7 mouse cellular contexts compared by ENCODE assay signal in the genomic region with DNA sequence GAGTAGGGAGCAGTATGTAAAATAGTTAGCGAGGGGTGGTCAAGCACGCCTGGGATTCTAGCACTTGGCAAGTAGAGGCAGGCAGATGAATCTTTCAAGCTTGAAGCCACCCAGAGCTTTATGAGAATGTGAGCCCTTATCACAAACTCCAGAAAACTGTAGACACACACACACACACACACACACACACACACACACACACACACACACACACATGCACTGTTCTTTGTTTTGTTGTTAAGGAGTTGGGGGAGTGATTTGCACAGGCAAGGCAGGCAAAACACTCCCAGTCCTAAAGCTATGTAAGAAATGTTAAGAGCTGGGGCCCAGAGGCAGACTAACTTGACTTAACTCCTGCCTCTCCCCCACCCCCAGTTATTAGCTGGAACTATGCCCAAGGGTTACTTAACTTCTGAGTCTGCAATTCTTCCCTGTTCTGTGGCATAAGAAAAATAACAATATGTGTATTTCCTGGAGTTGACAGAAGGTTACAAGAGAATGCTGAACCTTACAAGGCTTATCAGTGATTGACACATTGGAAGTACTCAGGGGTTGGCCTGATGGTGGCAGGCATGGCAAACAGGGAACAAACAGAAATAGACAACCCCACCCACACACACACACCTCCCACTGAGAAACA. TPM values are rescaled to one million over a fixed set of nuclear protein-coding genes. Genes with fewer than 3 reads are reported as not detected.
A peak's percentile ranks its signal among the peaks of the same experiment; 100 is the strongest.
DNase-seq lines count a peak whose midpoint lies in the region; ATAC-seq and TF ChIP-seq lines count a peak whose summit lies in the region.

No protein-coding gene starts in this region.

- H3K27ac ChIP-seq in bone marrow, adult 2 months (ENCODE audit: control insufficient read depth, insufficient read depth, low read depth, low read length, poor library complexity): peak overlapping the region; percentile 67; the same call in 1 of the 2 replicates
- H3K27ac ChIP-seq in embryonic facial prominence, embryonic 10.5 days (replicated peaks): peak overlapping the region; percentile 62; the same call in 1 of the 2 replicates
- H3K27ac ChIP-seq in liver, embryonic 11.5 days (ENCODE audit: low read depth, low read length): peak overlapping the region; percentile 99

- H3K4me3 ChIP-seq in bone marrow, adult 2 months (replicated peaks; ENCODE audit: control insufficient read depth, low read depth, low read length): peak overlapping the region; percentile 37
- H3K4me3 ChIP-seq in embryonic facial prominence, embryonic 10.5 days: no peak overlapping the region
- peak overlapping the region; percentile 56 for H3K4me3 ChIP-seq in liver, embryonic 11.5 days (ENCODE audit: low read depth, low read length)

- intact Hi-C loops in heart, postnatal 14 days (cut with DNase I): no loop called here

- no peaks in the 10 kb centered on the region; the same call in none of the 2 replicates for H3K4me1 ChIP-seq in bone marrow, adult 2 months (ENCODE audit: control insufficient read depth, insufficient read depth, low read length)
- peaks cover 25% of the 10 kb centered on the region for H3K4me1 ChIP-seq in embryonic facial prominence, embryonic 10.5 days
- peaks cover 64% of the 10 kb centered on the region for H3K4me1 ChIP-seq in liver, embryonic 11.5 days (replicated peaks; ENCODE audit: control insufficient read depth, insufficient read depth, low read length)

- no peaks in the 10 kb centered on the region for H3K27me3 ChIP-seq in embryonic facial prominence, embryonic 10.5 days (replicated peaks; ENCODE audit: low read depth, poor library complexity, severe bottlenecking)
- no peaks in the 10 kb centered on the region for H3K27me3 ChIP-seq in liver, embryonic 11.5 days (replicated peaks; ENCODE audit: control insufficient read depth, insufficient read depth, low read length)

- peak; percentile 28 for DNase-seq in embryonic facial prominence, embryonic 10.5 days (ENCODE audit: low spot score)
- DNase-seq in heart, postnatal 14 days: peak; percentile 27 to 68
- no peak for DNase-seq in liver, embryonic 11.5 days (ENCODE audit: low spot score)
- peak; percentile 64 to 71 for DNase-seq in spleen, postnatal 4 days (ENCODE audit: low spot score in 2 of 2)
- DNase-seq in gastrocnemius, postnatal 10 days: no peak
- no peak for DNase-seq in thymus, adult 18-20 months

- no peaks in the 10 kb centered on the region for H3K9me3 ChIP-seq in embryonic facial prominence, embryonic 10.5 days
- no peaks in the 10 kb centered on the region for H3K9me3 ChIP-seq in liver, embryonic 11.5 days (ENCODE audit: control insufficient read depth, low read length)

- ATAC-seq in liver, embryonic 11.5 days (replicated peaks; ENCODE audit: low FRiP score): peak; percentile 80

- peak overlapping the region; percentile 73 for H3K9ac ChIP-seq in liver, embryonic 11.5 days (ENCODE audit: low read depth, low read length)

- peak overlapping the region; percentile 85 for H3K4me2 ChIP-seq in liver, embryonic 11.5 days

- H3K36me3 ChIP-seq in embryonic facial prominence, embryonic 10.5 days (replicated peaks): no peaks in the 10 kb centered on the region
- H3K36me3 ChIP-seq in liver, embryonic 11.5 days (ENCODE audit: control insufficient read depth, insufficient read depth, low read length): no peaks in the 10 kb centered on the region

- TF ChIP-seq CTCF in bone marrow, adult 2 months (IDR thresholded peaks at IDR 0.05; ENCODE audit: control insufficient read depth, insufficient read depth, low read length): no peak

- no peak for TF ChIP-seq POLR2A in bone marrow, adult 2 months (IDR thresholded peaks at IDR 0.05; ENCODE audit: borderline replicate concordance, control insufficient read depth, low read depth, low read length)

- 42% methylated on average over 2 of the region's 2 CpGs for WGBS in bone marrow, adult 2 months
- WGBS in embryonic facial prominence, embryonic 10.5 days: 36% methylated on average over 2 of the region's 2 CpGs
- WGBS in liver, embryonic 11.5 days: 8% methylated on average over 2 of the region's 2 CpGs

RNA-seq across cellular contexts. Expression of a gene that starts 6.9 kb away (rescaled TPM):
- 15.5 and 27.1 TPM in 2 replicates for polyA plus RNA-seq in bone marrow, adult 2 months (2011; ENCODE audit: insufficient read depth, insufficient read length, low replicate concordance, missing spikeins)
- polyA plus RNA-seq in embryonic facial prominence, embryonic 10.5 days (2016; fragmentation: Nextera tagmentation; extraction: Ambion mirVana): 2.6 TPM in 2 replicates
- 100 to 1,000 TPM; 332 to 359 TPM for total RNA-seq in heart, postnatal 14 days (2021)
- polyA plus RNA-seq in liver, embryonic 11.5 days (2014; fragmentation: Nextera tagmentation; extraction: Ambion mirVana): 26.6 and 31.3 TPM in 2 replicates
- total RNA-seq in gastrocnemius, postnatal 10 days (2021): 1 to 10 TPM in 1 of 2 experiments, under 1 TPM in 1; 0.94 to 1.3 TPM

RNA-seq across cellular contexts. Expression of a gene that starts 53.4 kb away (rescaled TPM):
- polyA plus RNA-seq in bone marrow, adult 2 months (2011; ENCODE audit: insufficient read depth, insufficient read length, low replicate concordance, missing spikeins): 7.5 and 13.8 TPM in 2 replicates
- polyA plus RNA-seq in embryonic facial prominence, embryonic 10.5 days (2016; fragmentation: Nextera tagmentation; extraction: Ambion mirVana): 43.3 and 44.4 TPM in 2 replicates
- total RNA-seq in heart, postnatal 14 days (2021): 10 to 100 TPM; 20.7 to 23.2 TPM
- 38.3 TPM in 2 replicates for polyA plus RNA-seq in liver, embryonic 11.5 days (2014; fragmentation: Nextera tagmentation; extraction: Ambion mirVana)
- 10 to 100 TPM; 14.9 to 17.9 TPM for total RNA-seq in gastrocnemius, postnatal 10 days (2021)

Comparison
In these comparisons a context has a peak if more than half of its experiments do, and no peak if none do; other contexts are left out.
1. DNase-seq: peak in embryonic facial prominence, embryonic 10.5 days (single experiment), heart, postnatal 14 days (2 of 2) and spleen, postnatal 4 days (2 of 2); none in liver, embryonic 11.5 days (single experiment), gastrocnemius, postnatal 10 days (single experiment) and thymus, adult 18-20 months (0 of 2).
2. Peak in every context shown above with its lines, with median percentiles within 50 percentile points of each other: H3K27ac ChIP-seq.